Mouse (Mus musculus) skeletal muscle tissue, adult 2 months (tissue): ENCODE data around the gene Tpsb2.

Experiments used
- DNase-seq: peaks from one replicate; pipeline ENCODE4 v3.0.0-alpha.2; 2012; ENCODE audit warnings: low read depth, low spot score

The Tpsb2 gene

GRCm38 (mm10) chr17:25406011-25406441 is 39.9 kb downstream of the Tpsb2 start:
- no peak for DNase-seq

GRCm38 (mm10) chr17:25407352-25407751 is 41.2 kb downstream of the Tpsb2 start:
- DNase-seq, result no peak

- no peak for DNase-seq
Measured at GRCm38 (mm10) chr17:25408302-25408999, 42.3 kb downstream of the Tpsb2 start.

- no peak for DNase-seq
Measured at GRCm38 (mm10) chr17:25409621-25410020, 43.5 kb downstream of the Tpsb2 start.

GRCm38 (mm10) chr17:25410180-25410579 is 44.1 kb downstream of the Tpsb2 start:
- no peak for DNase-seq

- DNase-seq, result no peak
Measured at GRCm38 (mm10) chr17:25410786-25411185, 44.7 kb downstream of the Tpsb2 start.

- no peak for DNase-seq
Measured at GRCm38 (mm10) chr17:25411251-25411650, 45.1 kb downstream of the Tpsb2 start.

- DNase-seq, result no peak
Measured at GRCm38 (mm10) chr17:25414209-25414608, 48.1 kb downstream of the Tpsb2 start.

GRCm38 (mm10) chr17:25414917-25415316 is 48.8 kb downstream of the Tpsb2 start:
- DNase-seq, result no peak

GRCm38 (mm10) chr17:25415421-25415913 is 49.4 kb downstream of the Tpsb2 start:
- DNase-seq, result no peak

GRCm38 (mm10) chr17:25416219-25416618 is 50.1 kb downstream of the Tpsb2 start:
- no peak for DNase-seq

GRCm38 (mm10) chr17:25417990-25418389 is 51.9 kb downstream of the Tpsb2 start:
- no peak for DNase-seq
